Mouse (Mus musculus) G1E-ER4 (cell line): Measurements from ENCODE around the gene Rbm44. TPM values are rescaled to one million over a fixed set of nuclear protein-coding genes. Genes with fewer than 3 reads are reported as not detected.

Experiments
- GATA1 ChIP-seq: IDR thresholded peaks from one replicate; pipeline ENCODE4 v1.8.0; 2012; ENCODE audit warnings: low read length, inconsistent platforms
- polyA plus RNA-seq: library from polyadenylated mRNA; stranded (reverse); fragments of >175 nt; gene quantifications from 2 replicates; pipeline ENCODE4 v1.2.3, GENCODE M21; 2012

Gene Rbm44
- polyA plus RNA-seq, 1 experiment = not detected

GRCm38 (mm10) chr1:91192184-91192583 is 47.3 kb downstream of the Rbm44 start:
- no peak for TF ChIP-seq GATA1

- no peak for TF ChIP-seq GATA1
Observed at GRCm38 (mm10) chr1:91193242-91193641, 48.4 kb downstream of the Rbm44 start.

- TF ChIP-seq GATA1 = no peak
Observed at GRCm38 (mm10) chr1:91193680-91194079, 48.8 kb downstream of the Rbm44 start.

- TF ChIP-seq GATA1 = no peak
Observed at GRCm38 (mm10) chr1:91199793-91200192, 54.9 kb downstream of the Rbm44 start.

- TF ChIP-seq GATA1 = no peak
Observed at GRCm38 (mm10) chr1:91201122-91201521, 56.2 kb downstream of the Rbm44 start.

- no peak for TF ChIP-seq GATA1
Observed at GRCm38 (mm10) chr1:91204221-91204765, 59.4 kb downstream of the Rbm44 start.

- TF ChIP-seq GATA1 = no peak
Observed at GRCm38 (mm10) chr1:91205651-91206050, 60.8 kb downstream of the Rbm44 start.

GRCm38 (mm10) chr1:91206336-91206735 is 61.4 kb downstream of the Rbm44 start:
- no peak for TF ChIP-seq GATA1

- no peak for TF ChIP-seq GATA1
Observed at GRCm38 (mm10) chr1:91206873-91207272, 62.0 kb downstream of the Rbm44 start.

GRCm38 (mm10) chr1:91207334-91208074 is 62.6 kb downstream of the Rbm44 start:
- TF ChIP-seq GATA1 = no peak

- TF ChIP-seq GATA1 = no peak
Observed at GRCm38 (mm10) chr1:91209343-91209742, 64.5 kb downstream of the Rbm44 start.

GRCm38 (mm10) chr1:91209785-91210184 is 64.9 kb downstream of the Rbm44 start:
- TF ChIP-seq GATA1 = no peak

GRCm38 (mm10) chr1:91211099-91211498 is 66.2 kb downstream of the Rbm44 start:
- TF ChIP-seq GATA1 = no peak

- TF ChIP-seq GATA1 = no peak
Observed at GRCm38 (mm10) chr1:91211591-91212008, 66.7 kb downstream of the Rbm44 start.

GRCm38 (mm10) chr1:91215264-91215663 is 70.4 kb downstream of the Rbm44 start:
- TF ChIP-seq GATA1 = no peak

GRCm38 (mm10) chr1:91215981-91216380 is 71.1 kb downstream of the Rbm44 start:
- no peak for TF ChIP-seq GATA1
